Mouse (Mus musculus) MEL (cell line): ENCODE data around the gene Bdh1. TPM values are rescaled to one million over a fixed set of nuclear protein-coding genes. Genes with fewer than 3 reads are reported as not detected.

Source experiments
- DNase-seq: peaks from one replicate; pipeline ENCODE4 v3.0.0; 2011; ENCODE audit warnings: low read depth, low spot score
- H3K27ac ChIP-seq: 2 replicates; pipeline ENCODE4 v1.5.1; 2012; ENCODE audit warnings: low read depth, mild to moderate bottlenecking, control low read depth, low read length, moderate library complexity; ENCODE audit not compliant: control insufficient read depth
- H3K27me3 ChIP-seq, 2 experiments: fragments of 150-350 bp in 1 of 2; sonication (generic) in 1 of 2; 2 replicates each; pipeline ENCODE4 v1.6.1; 2012; ENCODE audit warnings: low read length in 2 of 2, mild to moderate bottlenecking in 2 of 2, improper control_type of control experiment in 1 of 2, moderate library complexity in 1 of 2; ENCODE audit not compliant: insufficient read depth in 2 of 2, control insufficient read depth in 1 of 2
- H3K36me3 ChIP-seq, 2 experiments: 2 replicates each; pipeline ENCODE4 v1.6.1; 2012 to 2014; ENCODE audit warnings: low read length in 2 of 2, improper control_type of control experiment in 1 of 2, inconsistent platforms in 1 of 2, mild to moderate bottlenecking in 1 of 2; ENCODE audit not compliant: insufficient read depth in 2 of 2, control insufficient read depth in 1 of 2
- H3K4me1 ChIP-seq, 2 experiments: fragments of 150-350 bp in 1 of 2; sonication (generic) in 1 of 2; 2 replicates each; pipeline ENCODE4 v1.6.1; 2012; ENCODE audit warnings: low read length in 2 of 2, improper control_type of control experiment in 1 of 2, mild to moderate bottlenecking in 1 of 2; ENCODE audit not compliant: insufficient read depth in 2 of 2, control insufficient read depth in 1 of 2
- H3K4me3 ChIP-seq, 2 experiments: fragments of 150-350 bp in 1 of 2; sonication (generic) in 1 of 2; 2 replicates each; pipeline ENCODE4 v1.5.1; 2012; ENCODE audit warnings: low read depth in 2 of 2, low read length in 2 of 2, mild to moderate bottlenecking in 2 of 2, moderate library complexity in 2 of 2, control low read depth in 1 of 2, improper control_type of control experiment in 1 of 2; ENCODE audit not compliant: control insufficient read depth in 1 of 2, insufficient read depth in 1 of 2
- H3K79me2 ChIP-seq: 2 replicates; pipeline ENCODE4 v1.6.1; 2012; ENCODE audit warnings: mild to moderate bottlenecking, low read length, moderate library complexity; ENCODE audit not compliant: control insufficient read depth, poor library complexity, insufficient read depth
- H3K9ac ChIP-seq: 2 replicates; pipeline ENCODE4 v1.6.1; 2012; ENCODE audit warnings: low read depth, mild to moderate bottlenecking, control low read depth, low read length, moderate library complexity; ENCODE audit not compliant: control insufficient read depth, poor library complexity, severe bottlenecking
- H3K9me3 ChIP-seq: fragments of 150-350 bp; sonication (generic); replicated peaks from 2 replicates; pipeline ENCODE4 v1.6.1; 2012; ENCODE audit warnings: mild to moderate bottlenecking, low read length, improper control_type of control experiment, moderate library complexity; ENCODE audit not compliant: insufficient read depth
- BHLHE40 ChIP-seq: IDR thresholded peaks from 2 replicates; pipeline ENCODE4 v1.6.1; 2012; ENCODE audit warnings: low read depth, mild to moderate bottlenecking, inconsistent platforms, low read length, improper control_type of control experiment, borderline replicate concordance
- CHD1 ChIP-seq: IDR thresholded peaks from 2 replicates; pipeline ENCODE4 v1.6.1; 2012; ENCODE audit warnings: low read depth, mild to moderate bottlenecking, inconsistent platforms, low read length, improper control_type of control experiment
- CTCF ChIP-seq, 3 experiments: IDR thresholded peaks in 2 of 3; conservative IDR thresholded peaks in 1 of 3; 2 replicates each; pipeline ENCODE4 v1.5.1; 2011 to 2012; ENCODE audit warnings: low read length in 3 of 3, low read depth in 2 of 3, mild to moderate bottlenecking in 2 of 3, improper control_type of control experiment in 1 of 3, inconsistent platforms in 1 of 3, mixed read lengths in 1 of 3, moderate library complexity in 1 of 3; ENCODE audit not compliant: control insufficient read depth in 1 of 3, insufficient read depth in 1 of 3, poor library complexity in 1 of 3, severe bottlenecking in 1 of 3
- ELF1 ChIP-seq: IDR thresholded peaks from 2 replicates; pipeline ENCODE4 v1.6.1; 2014; ENCODE audit warnings: low read depth, mild to moderate bottlenecking, inconsistent platforms, low read length, improper control_type of control experiment, moderate library complexity
- EP300 ChIP-seq, 2 experiments: IDR thresholded peaks; 2 replicates each; pipeline ENCODE4 v1.6.1; 2011; ENCODE audit warnings: improper control_type of control experiment in 2 of 2, low read length in 2 of 2, low read depth in 1 of 2, mild to moderate bottlenecking in 1 of 2
- ETS1 ChIP-seq: IDR thresholded peaks from 2 replicates; pipeline ENCODE4 v1.6.1; 2012; ENCODE audit warnings: low read depth, mild to moderate bottlenecking, inconsistent platforms, low read length, improper control_type of control experiment, moderate library complexity
- GABPA ChIP-seq: IDR thresholded peaks from 2 replicates; pipeline ENCODE4 v1.6.1; 2012; ENCODE audit warnings: low read depth, mild to moderate bottlenecking, inconsistent platforms, low read length, improper control_type of control experiment, moderate library complexity
- GATA1 ChIP-seq: IDR thresholded peaks from 2 replicates; pipeline ENCODE4 v1.6.1; 2011; ENCODE audit warnings: low read depth, low read length, improper control_type of control experiment
- HCFC1 ChIP-seq: IDR thresholded peaks from 2 replicates; pipeline ENCODE4 v1.6.1; 2012; ENCODE audit warnings: low read depth, mild to moderate bottlenecking, inconsistent platforms, low read length, improper control_type of control experiment, moderate library complexity
- MAFK ChIP-seq: IDR thresholded peaks from 2 replicates; pipeline ENCODE4 v1.6.1; 2011; ENCODE audit warnings: low read depth, mild to moderate bottlenecking, low read length, improper control_type of control experiment, borderline replicate concordance
- MAX ChIP-seq: IDR thresholded peaks from 2 replicates; pipeline ENCODE4 v1.6.1; 2011; ENCODE audit warnings: low read length, improper control_type of control experiment
- MXI1 ChIP-seq: IDR thresholded peaks from 2 replicates; pipeline ENCODE4 v1.6.1; 2011; ENCODE audit warnings: mild to moderate bottlenecking, low read depth, low read length, improper control_type of control experiment
- MYC ChIP-seq: IDR thresholded peaks from 2 replicates; pipeline ENCODE4 v1.6.1; 2011; ENCODE audit warnings: low read depth, mild to moderate bottlenecking, low read length, improper control_type of control experiment, moderate library complexity
- NELFE ChIP-seq: IDR thresholded peaks from 2 replicates; pipeline ENCODE4 v1.6.1; 2011; ENCODE audit warnings: low read depth, low read length, improper control_type of control experiment
- NRF1 ChIP-seq: IDR thresholded peaks from 2 replicates; pipeline ENCODE4 v1.6.1; 2014; ENCODE audit warnings: low read depth, mild to moderate bottlenecking, inconsistent platforms, low read length, improper control_type of control experiment, moderate library complexity; ENCODE audit not compliant: poor library complexity, insufficient read depth, severe bottlenecking
- POLR2A ChIP-seq, 2 experiments: IDR thresholded peaks; 2 replicates each; pipeline ENCODE4 v1.6.1; 2011 to 2012; ENCODE audit warnings: low read length in 2 of 2, mild to moderate bottlenecking in 2 of 2, control low read depth in 1 of 2, improper control_type of control experiment in 1 of 2, low read depth in 1 of 2, moderate library complexity in 1 of 2; ENCODE audit not compliant: control insufficient read depth in 1 of 2, insufficient read depth in 1 of 2, poor library complexity in 1 of 2
- POLR2AphosphoS2 ChIP-seq: IDR thresholded peaks from 2 replicates; pipeline ENCODE4 v1.6.1; 2011; ENCODE audit warnings: low read length, improper control_type of control experiment
- POLR2AphosphoS5 ChIP-seq: IDR thresholded peaks from 2 replicates; pipeline ENCODE4 v1.6.1; 2012; ENCODE audit warnings: low read depth, borderline replicate concordance, mild to moderate bottlenecking, inconsistent platforms, low read length, moderate library complexity, mixed read lengths
- SIN3A ChIP-seq: IDR thresholded peaks from 2 replicates; pipeline ENCODE4 v1.6.1; 2012; ENCODE audit warnings: low read length, improper control_type of control experiment, inconsistent platforms
- SMC3 ChIP-seq: IDR thresholded peaks from 2 replicates; pipeline ENCODE4 v1.6.1; 2011; ENCODE audit warnings: low read depth, low read length, improper control_type of control experiment
- TBP ChIP-seq: IDR thresholded peaks from 2 replicates; pipeline ENCODE4 v1.8.0; 2011; ENCODE audit warnings: low read depth, low read length, improper control_type of control experiment
- TCF12 ChIP-seq: IDR thresholded peaks from 2 replicates; pipeline ENCODE4 v1.6.1; 2014; ENCODE audit warnings: low read depth, mild to moderate bottlenecking, inconsistent platforms, low read length, improper control_type of control experiment, moderate library complexity
- UBTF ChIP-seq: IDR thresholded peaks from 2 replicates; pipeline ENCODE4 v1.6.1; 2012; ENCODE audit warnings: low read depth, mild to moderate bottlenecking, inconsistent platforms, low read length, improper control_type of control experiment, moderate library complexity, borderline replicate concordance; ENCODE audit not compliant: insufficient read depth
- ZC3H11A ChIP-seq: IDR thresholded peaks from 2 replicates; pipeline ENCODE4 v1.6.1; 2012; ENCODE audit warnings: low read depth, mild to moderate bottlenecking, inconsistent platforms, low read length, improper control_type of control experiment
- ZKSCAN1 ChIP-seq: IDR thresholded peaks from 2 replicates; pipeline ENCODE4 v1.6.1; 2012; ENCODE audit warnings: low read depth, mild to moderate bottlenecking, inconsistent platforms, low read length, improper control_type of control experiment, moderate library complexity
- ZMIZ1 ChIP-seq: IDR thresholded peaks from 2 replicates; pipeline ENCODE4 v1.6.1; 2012; ENCODE audit warnings: low read depth, mild to moderate bottlenecking, inconsistent platforms, low read length, improper control_type of control experiment, moderate library complexity
- ZNF384 ChIP-seq: IDR thresholded peaks from 2 replicates; pipeline ENCODE4 v1.6.1; 2012; ENCODE audit warnings: low read depth, mild to moderate bottlenecking, inconsistent platforms, low read length, improper control_type of control experiment
- polyA plus RNA-seq, 2 experiments: library from polyadenylated mRNA; stranded (reverse) in 1 of 2; unstranded in 1 of 2; fragments of >175 nt in 1 of 2; fragments of >200 nt in 1 of 2; gene quantifications; 2 replicates each; pipeline versions ENCODE4 v1.2.1 to v1.2.4; 2012; ENCODE audit warnings: low replicate concordance in 2 of 2, low read depth in 1 of 2; ENCODE audit not compliant: insufficient read length in 2 of 2, insufficient read depth in 1 of 2, missing spikeins in 1 of 2
- total RNA-seq: library from RNA; depleted of rRNA; stranded (reverse); fragments of 300-350 nt; gene quantifications from 2 replicates; pipeline ENCODE4 v1.2.3, GENCODE M21; 2012

The Bdh1 gene
- total and polyA plus RNA-seq, 3 experiments, result 67.5 to 187 TPM; not detected in 1

- TF ChIP-seq CHD1 (no peak), ZNF384 (no peak), GATA1 (0 out of 2 replicates have a peak, but pooled peaks have one; percentile 28), NELFE (peak; percentile 78), MAFK (no peak), EP300 (IDR thresholded peaks at IDR 0.05; ENCODE audit: low read depth in 1 of 2, low read length in 2 of 2) (no peak), ZKSCAN1 (no peak), POLR2AphosphoS2 (0 out of 2 replicates have a peak, but pooled peaks have one; percentile 32), ZMIZ1 (no peak), POLR2AphosphoS5 (no peak), MXI1 (peak; percentile 68), TBP (no peak), GABPA (no peak), MYC (peak; percentile 67; the same call in 1 of the 2 replicates), MAX (no peak; the same call in none of the 2 replicates), BHLHE40 (no peak), CTCF (IDR thresholded peaks at IDR 0.05 in 2 of 3, conservative IDR thresholded peaks at IDR 0.05 in 1 of 3; ENCODE audit: control insufficient read depth in 1 of 3, insufficient read depth in 1 of 3, low read depth in 2 of 3, low read length in 3 of 3, poor library complexity in 1 of 3, severe bottlenecking in 1 of 3) (no peak), TCF12 (no peak; the same call in 1 of the 2 replicates), SMC3 (no peak), HCFC1 (peak; percentile 65), UBTF (no peak)
These were observed 6.8 kb downstream of the Bdh1 start (continued) for GRCm38 (mm10) chr16:31428675-31429470.

GRCm38 (mm10) chr16:31429471-31430155 lies 7.5 kb downstream of the Bdh1 start:
- no peaks in the 10 kb centered on the region for H3K9me3 ChIP-seq
- peak; percentile 96 for DNase-seq
- H3K79me2 ChIP-seq, result peaks cover 41% of the 10 kb centered on the region
- H3K4me3 ChIP-seq, result peak overlapping the region; percentile 76 to 83
- H3K27me3 ChIP-seq, result no peaks in the 10 kb centered on the region
- peaks cover 0 to 36% of the 10 kb centered on the region in 2 experiments; a peak in 2 of 4 replicates for H3K36me3 ChIP-seq
- H3K4me1 ChIP-seq, result peaks cover 11 to 40% of the 10 kb centered on the region in 2 experiments
- H3K27ac ChIP-seq, result peak overlapping the region; percentile 39
- peak; percentile 64 for TF ChIP-seq NELFE
- TF ChIP-seq MAX, result 0 out of 2 replicates have a peak, but pooled peaks have one; percentile 14
- TF ChIP-seq BHLHE40, result peak; percentile 55; the same call in 1 of the 2 replicates
- TF ChIP-seq ZKSCAN1, result no peak
- 0 out of 2 replicates have a peak, but pooled peaks have one; percentile 19 for TF ChIP-seq ELF1
- TF ChIP-seq SIN3A, result 0 out of 2 replicates have a peak, but pooled peaks have one; percentile 73
- TF ChIP-seq MXI1, result peak; percentile 78
- peak; percentile 33; the same call in 1 of the 2 replicates for TF ChIP-seq TCF12
- TF ChIP-seq ZC3H11A, result no peak
- TF ChIP-seq POLR2AphosphoS5, result no peak
- TF ChIP-seq HCFC1, result peak; percentile 51; the same call in 1 of the 2 replicates
- TF ChIP-seq POLR2A (IDR thresholded peaks at IDR 0.05; ENCODE audit: control insufficient read depth in 1 of 2, insufficient read depth in 1 of 2, low read depth in 1 of 2, low read length in 2 of 2, poor library complexity in 1 of 2), result peak; percentile 30 to 63; a peak in 1 of 4 replicates
- peak; percentile 75 for TF ChIP-seq ETS1
- TF ChIP-seq MYC, result no peak
- TF ChIP-seq NRF1, result peak; percentile 28; the same call in 1 of the 2 replicates
- 0 out of 2 replicates have a peak, but pooled peaks have one; percentile 51 for TF ChIP-seq ZMIZ1
- peak overlapping the region; percentile 76 for H3K9ac ChIP-seq
